Mouse (Mus musculus): ENCODE data around the gene Sema3g. TPM values are rescaled to one million over a fixed set of nuclear protein-coding genes. Genes with fewer than 3 reads are reported as not detected.

The Sema3g gene
- total RNA-seq, 2 experiments from 2014 or later: 13.5 to 15.7 TPM

- peak; percentile 45 to 55 for DNase-seq
These were observed 14.9 kb downstream of the Sema3g start for GRCm38 (mm10) chr14:31232404-31233069.

- DNase-seq: peak; percentile 47 to 79
These were observed 15.7 kb downstream of the Sema3g start for GRCm38 (mm10) chr14:31233070-31233995.

GRCm38 (mm10) chr14:31233996-31234591 is 16.4 kb downstream of the Sema3g start:
- peak; percentile 85 to 94 for DNase-seq

- peak; percentile 75 to 87 for DNase-seq
These were observed 19.6 kb downstream of the Sema3g start for GRCm38 (mm10) chr14:31237101-31237882.

GRCm38 (mm10) chr14:31240528-31240927 is 22.9 kb downstream of the Sema3g start:
- DNase-seq: no peak

GRCm38 (mm10) chr14:31244777-31245176 is 27.1 kb downstream of the Sema3g start:
- DNase-seq: no peak

- no peak for DNase-seq
These were observed 28.3 kb downstream of the Sema3g start for GRCm38 (mm10) chr14:31245946-31246345.

- no peak for DNase-seq
These were observed 30.7 kb downstream of the Sema3g start for GRCm38 (mm10) chr14:31248396-31248795.

- DNase-seq: no peak
These were observed 32.8 kb downstream of the Sema3g start for GRCm38 (mm10) chr14:31250222-31251083.

- peak; percentile 95 to 98 for DNase-seq
These were observed 33.5 kb downstream of the Sema3g start, which contains the start of the genes Phf7 and Bap1 for GRCm38 (mm10) chr14:31251084-31251604. Gene Phf7, minus strand, starts transcription at chr14:31251317. Gene Bap1, plus strand, starts transcription at chr14:31251450.

- DNase-seq: no peak
These were observed 34.0 kb downstream of the Sema3g start for GRCm38 (mm10) chr14:31251626-31252025.

- DNase-seq: no peak
These were observed 34.4 kb downstream of the Sema3g start for GRCm38 (mm10) chr14:31252091-31252490.

GRCm38 (mm10) chr14:31258476-31259050 is 40.9 kb downstream of the Sema3g start:
- DNase-seq: no peak

GRCm38 (mm10) chr14:31260374-31260773 is 42.7 kb downstream of the Sema3g start:
- DNase-seq: no peak

GRCm38 (mm10) chr14:31260932-31261331 is 43.3 kb downstream of the Sema3g start:
- DNase-seq: no peak

GRCm38 (mm10) chr14:31267649-31268048 is 50.0 kb downstream of the Sema3g start:
- DNase-seq: no peak

- no peak for DNase-seq
These were observed 50.8 kb downstream of the Sema3g start for GRCm38 (mm10) chr14:31268301-31269001.

- DNase-seq: no peak
These were observed 51.9 kb downstream of the Sema3g start for GRCm38 (mm10) chr14:31269456-31270100.

- DNase-seq: no peak
These were observed 53.5 kb downstream of the Sema3g start for GRCm38 (mm10) chr14:31271121-31271520.
